Mouse (Mus musculus): ENCODE data around the gene C2cd4a.
A peak's percentile ranks its signal among the peaks of the same experiment; 100 is the strongest.

The C2cd4a gene

GRCm38 (mm10) chr9:67831359-67832045, 628 bp downstream of the C2cd4a start:
- DNase-seq, result no peak

GRCm38 (mm10) chr9:67830411-67831358, 1.4 kb downstream of the C2cd4a start:
- DNase-seq, result peak; percentile 72

- peak; percentile 78 for DNase-seq
These were observed 3.9 kb downstream of the C2cd4a start for GRCm38 (mm10) chr9:67828182-67828581.

DNA sequence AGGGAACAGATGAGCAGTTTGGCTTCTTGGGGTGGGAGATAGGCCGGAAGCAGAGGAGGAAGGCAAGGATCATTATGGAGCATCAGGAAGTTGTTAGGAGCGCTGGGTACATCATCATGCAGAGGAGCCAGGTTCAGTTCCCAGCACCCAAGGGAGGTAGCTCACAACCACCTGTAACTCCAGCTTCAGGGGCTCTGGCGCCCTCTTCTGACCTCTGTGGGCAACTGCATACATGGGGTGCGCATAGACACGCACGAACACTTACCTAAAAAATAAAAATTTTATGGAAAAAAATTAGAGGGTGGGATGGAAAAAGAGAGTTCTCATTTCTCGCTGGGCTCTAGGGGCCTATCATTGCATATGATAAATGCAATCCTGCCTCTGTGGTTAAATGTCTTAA, 6.6 kb downstream of the C2cd4a start:
- DNase-seq, result no peak

GRCm38 (mm10) chr9:67823131-67823530, 9.0 kb downstream of the C2cd4a start:
- no peak for DNase-seq

DNA sequence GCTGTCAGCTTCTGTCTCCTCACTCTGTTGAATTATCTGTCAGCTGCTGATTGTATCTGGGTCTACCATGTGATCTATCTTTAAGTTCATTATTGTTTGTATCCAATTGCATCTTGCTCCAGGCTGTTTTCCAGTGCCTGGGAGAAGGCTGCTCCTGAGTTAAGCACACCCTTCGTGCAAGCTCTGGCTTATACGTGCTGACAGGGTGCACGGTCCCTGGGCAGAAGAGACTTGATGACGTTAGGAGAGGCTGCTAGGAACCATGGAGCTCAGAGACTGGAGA, 13.5 kb downstream of the C2cd4a start:
- DNase-seq, result no peak

- DNase-seq, result no peak
These were observed 14.0 kb downstream of the C2cd4a start for GRCm38 (mm10) chr9:67817898-67818667.

GRCm38 (mm10) chr9:67816172-67816928, 15.8 kb downstream of the C2cd4a start:
- no peak for DNase-seq

- DNase-seq, result no peak
These were observed 18.3 kb downstream of the C2cd4a start for GRCm38 (mm10) chr9:67813665-67814337.

DNA sequence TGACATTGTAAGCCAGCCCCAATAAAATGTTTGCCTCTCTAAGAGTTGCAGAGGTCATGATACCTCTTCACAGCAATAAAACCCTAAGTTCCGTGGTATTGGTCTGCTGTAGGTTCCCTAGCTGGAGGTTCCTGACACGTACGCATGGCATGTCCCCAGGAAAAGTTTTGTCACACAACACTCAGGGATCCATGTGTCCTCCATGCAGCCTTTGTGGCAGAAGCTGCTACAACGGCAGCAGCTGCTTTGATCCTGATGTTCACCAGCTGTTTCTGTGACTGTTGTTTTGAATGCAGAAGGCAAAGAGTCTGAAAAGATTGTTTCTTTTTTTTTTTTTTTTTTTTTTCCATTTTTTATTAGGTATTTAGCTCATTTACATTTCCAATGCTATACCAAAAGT, 19.0 kb downstream of the C2cd4a start:
- DNase-seq, result no peak

DNA sequence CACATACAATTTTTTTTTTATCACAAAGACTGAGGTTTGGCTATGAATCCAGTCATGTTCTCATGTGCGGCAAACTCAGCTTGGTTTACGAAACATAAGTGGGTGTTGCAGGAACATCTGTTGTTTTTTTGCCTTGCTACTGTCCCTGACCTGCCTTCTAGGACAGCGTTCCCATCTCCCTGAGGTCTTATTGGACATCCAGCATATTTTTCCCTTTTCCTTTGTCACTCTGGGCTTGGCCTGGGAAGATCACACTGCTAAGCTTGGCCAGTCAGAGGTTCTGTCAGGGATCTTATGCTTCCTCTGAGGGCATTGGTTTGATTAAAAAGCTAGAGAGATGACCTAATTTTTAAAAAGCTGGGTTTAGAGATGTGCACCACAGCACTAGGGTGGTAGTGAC, 21.0 kb downstream of the C2cd4a start:
- DNase-seq, result no peak

GRCm38 (mm10) chr9:67810527-67810926, 21.6 kb downstream of the C2cd4a start:
- no peak for DNase-seq

GRCm38 (mm10) chr9:67807000-67807399, 25.1 kb downstream of the C2cd4a start:
- DNase-seq, result no peak

GRCm38 (mm10) chr9:67802241-67802640, 29.9 kb downstream of the C2cd4a start:
- DNase-seq, result peak; percentile 74

GRCm38 (mm10) chr9:67799078-67799819, 32.9 kb downstream of the C2cd4a start:
- DNase-seq, result no peak

DNA sequence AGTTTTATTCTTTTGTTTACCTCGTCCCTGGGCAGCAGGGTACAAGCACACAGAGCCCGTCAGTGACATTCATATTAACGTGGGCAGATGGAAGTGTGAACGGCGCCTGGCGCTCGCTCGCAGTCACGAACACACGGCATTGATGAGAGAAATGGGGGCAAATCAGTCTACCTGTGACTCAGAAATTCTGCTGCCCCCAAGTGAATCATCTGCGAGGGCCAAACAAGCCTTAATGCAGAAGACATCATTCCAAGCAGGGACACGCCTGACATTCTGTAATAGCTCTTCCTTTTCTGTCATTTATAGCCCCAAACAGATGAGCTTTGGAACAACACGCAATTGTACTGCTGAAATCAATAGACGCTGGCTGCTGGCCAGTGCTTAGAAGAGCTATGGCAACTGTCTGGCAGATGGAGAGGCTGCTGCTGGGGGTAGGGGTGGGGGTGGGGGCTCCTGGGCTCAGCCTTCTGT, 36.9 kb downstream of the C2cd4a start:
- DNase-seq, result no peak

DNA sequence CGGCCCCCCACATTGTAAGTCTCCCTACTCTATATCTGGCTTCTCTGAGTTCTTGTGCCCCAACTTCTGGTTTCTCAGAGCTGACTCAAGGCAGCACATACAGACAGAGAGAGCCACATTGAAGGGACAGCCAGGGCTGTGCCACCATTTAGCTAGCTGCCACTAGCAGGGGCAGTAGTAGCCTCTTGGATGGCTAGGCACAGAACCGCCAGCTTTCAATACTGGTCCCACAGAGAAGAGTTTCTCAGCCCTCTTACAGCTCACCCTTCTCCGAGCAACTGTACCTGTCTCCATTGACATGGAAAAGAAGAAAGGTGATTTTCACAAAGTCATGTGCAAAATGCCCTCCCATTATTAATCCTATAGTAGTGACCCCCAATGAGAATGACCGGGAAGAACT, 37.5 kb downstream of the C2cd4a start:
- no peak for DNase-seq

DNA sequence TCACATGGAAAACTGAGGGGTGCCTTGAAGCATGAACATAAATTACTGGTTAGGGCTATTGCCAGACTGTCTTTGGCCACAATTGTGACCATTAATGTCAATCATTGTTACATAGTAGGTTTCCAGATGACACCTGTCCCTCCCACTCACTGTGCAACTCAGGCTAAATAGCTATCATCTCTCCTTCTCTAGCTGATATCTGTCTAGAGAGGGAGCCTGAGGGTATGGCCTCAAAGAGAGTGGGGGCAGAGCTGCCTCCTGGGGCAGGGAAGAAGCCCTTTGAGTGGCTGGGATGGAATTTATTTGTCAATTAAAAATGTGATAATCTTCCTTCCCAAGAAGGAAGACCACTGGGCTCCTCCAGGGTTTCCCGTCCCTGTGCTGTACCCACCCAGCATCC, 37.9 kb downstream of the C2cd4a start:
- DNase-seq, result no peak

DNA sequence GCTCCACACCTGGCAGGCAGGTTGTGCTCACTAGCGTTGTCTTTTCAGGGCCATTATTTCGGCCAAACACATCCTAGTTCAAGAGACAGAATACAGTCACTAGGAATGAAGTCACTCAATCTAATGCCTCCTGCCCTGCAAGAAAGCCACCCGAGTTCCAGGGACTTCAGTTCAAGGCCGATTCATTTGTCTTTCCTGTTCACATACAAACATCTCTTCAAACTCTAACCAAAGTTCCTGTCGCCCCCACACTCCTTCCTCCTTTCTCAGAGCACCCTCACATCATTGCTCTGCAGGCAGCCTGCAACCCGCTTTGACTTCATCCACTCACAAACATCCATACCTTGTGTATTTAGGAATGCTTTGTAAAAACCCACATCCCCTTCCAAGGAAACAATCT, 38.6 kb downstream of the C2cd4a start:
- no peak for DNase-seq

- DNase-seq, result no peak
These were observed 39.7 kb downstream of the C2cd4a start for GRCm38 (mm10) chr9:67792405-67792804.

- DNase-seq, result no peak
These were observed 44.5 kb downstream of the C2cd4a start for GRCm38 (mm10) chr9:67787671-67788070.
